Mouse (Mus musculus): Measurements from ENCODE around the gene Hyal1. TPM values are rescaled to one million over a fixed set of nuclear protein-coding genes. Genes with fewer than 3 reads are reported as not detected.

The Hyal1 gene
- total and polyA plus RNA-seq, 3 experiments: 0.40 to 0.59 TPM; not detected in 1

DNA sequence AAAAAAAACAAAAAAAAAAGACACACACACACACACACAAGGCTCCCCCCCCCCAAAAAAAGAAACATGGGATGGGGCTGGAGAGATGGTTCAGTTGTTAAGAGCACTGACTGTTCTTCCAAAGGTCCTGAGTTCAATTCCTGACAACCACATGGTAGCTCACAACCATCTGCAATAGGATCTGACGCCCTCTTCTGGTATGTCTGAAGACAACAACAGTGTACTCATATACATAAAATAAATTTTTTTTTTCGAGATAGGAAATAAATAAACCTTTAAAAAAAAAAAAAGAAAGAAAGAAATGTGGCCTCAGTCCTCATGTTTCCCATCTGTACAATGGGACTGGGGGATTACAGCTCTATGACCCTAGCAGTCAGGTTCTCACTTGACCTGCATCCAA lies 40.7 kb downstream of the Hyal1 start:
- in situ Hi-C loops (cut with MboI; ENCODE audit: low pct_ligation_motif_present, low pct_unique_long_range_greater_than_20kb, low sequenced_read_pairs) (no loop called here), dilution Hi-C loops (cut with MboI; ENCODE audit: extremely low pct_ligation_motif_present, extremely low pct_unique_long_range_greater_than_20kb, low sequenced_read_pairs) (no loop called here)
- H3K27me3 ChIP-seq (replicated peaks): no peaks in the 10 kb centered on the region
- peak in 1 of 2 experiments; percentile 37; a peak in 2 of 4 replicates for TF ChIP-seq CTCF (conservative IDR thresholded peaks at IDR 0.05 in 1 of 2, IDR thresholded peaks at IDR 0.05 in 1 of 2; ENCODE audit: low read depth in 2 of 2, low read length in 2 of 2)
- TF ChIP-seq ZNF384 (IDR thresholded peaks at IDR 0.05; ENCODE audit: low read depth, low read length): peak; percentile 35
- no peak for TF ChIP-seq ETS1 (conservative IDR thresholded peaks at IDR 0.05; ENCODE audit: low read depth, low read length)
- TF ChIP-seq SMC3 (IDR thresholded peaks at IDR 0.05; ENCODE audit: low read depth, low read length): peak; percentile 20
- TF ChIP-seq ZMIZ1 (IDR thresholded peaks at IDR 0.05; ENCODE audit: low read depth, low read length): no peak
- no peak overlapping the region for H3K4me3 ChIP-seq (replicated peaks in 1 of 3; ENCODE audit: low read depth in 2 of 3, low read length in 2 of 3, poor library complexity in 1 of 3)
- H3K9ac ChIP-seq (ENCODE audit: insufficient read depth, low read depth): no peak overlapping the region
- no peak overlapping the region for H3K4me2 ChIP-seq (ENCODE audit: insufficient read depth, low read depth, poor library complexity, severe bottlenecking)
- peaks cover 63 to 81% of the 10 kb centered on the region in 2 experiments for H3K36me3 ChIP-seq (replicated peaks in 1 of 2; ENCODE audit: control insufficient read depth in 1 of 2, insufficient read depth in 1 of 2, low read length in 1 of 2)
- DNase-seq (ENCODE audit: extremely low read depth): no peak
- peaks cover 5% of the 10 kb centered on the region; the same call in 1 of the 2 replicates for H3K79me2 ChIP-seq (replicated peaks; ENCODE audit: control insufficient read depth, extremely low read depth, insufficient read depth, poor library complexity, severe bottlenecking)
- H3K27ac ChIP-seq (ENCODE audit: insufficient read depth, low read depth): no peak overlapping the region
- H3K4me1 ChIP-seq (ENCODE audit: control insufficient read depth in 1 of 2, insufficient read depth in 2 of 2): peaks cover 0 to 5% of the 10 kb centered on the region in 2 experiments; a peak in 2 of 4 replicates
- no peaks in the 10 kb centered on the region for H3K9me3 ChIP-seq (replicated peaks; ENCODE audit: low read length)

DNA sequence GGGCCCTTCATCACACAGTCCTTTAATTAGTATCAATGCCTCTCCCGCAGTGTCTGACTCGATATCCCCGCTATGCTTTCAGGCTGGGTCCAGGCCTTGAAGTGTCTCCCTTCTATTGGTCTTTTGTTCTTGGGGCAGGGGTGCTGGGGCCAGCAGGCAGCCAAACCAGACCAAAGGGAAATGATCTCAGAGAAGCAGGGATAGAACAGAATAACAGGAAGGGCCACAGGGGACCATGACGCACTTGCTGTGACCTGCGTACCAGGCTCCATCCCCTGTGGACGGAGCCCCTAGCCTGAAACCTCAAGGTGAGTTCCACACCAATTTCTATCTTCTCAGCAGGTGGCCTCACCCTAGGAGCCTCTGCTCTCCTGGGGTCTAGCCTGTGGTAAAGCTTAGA lies 41.4 kb downstream of the Hyal1 start:
- no peak for DNase-seq (ENCODE audit: extremely low read depth)
- H3K4me2 ChIP-seq (ENCODE audit: insufficient read depth, low read depth, poor library complexity, severe bottlenecking): no peak overlapping the region
- peaks cover 0 to 2% of the 10 kb centered on the region in 2 experiments; a peak in 2 of 4 replicates for H3K4me1 ChIP-seq (ENCODE audit: control insufficient read depth in 1 of 2, insufficient read depth in 2 of 2)
- peaks cover 63 to 86% of the 10 kb centered on the region in 2 experiments for H3K36me3 ChIP-seq (replicated peaks in 1 of 2; ENCODE audit: control insufficient read depth in 1 of 2, insufficient read depth in 1 of 2, low read length in 1 of 2)
- peaks cover 6% of the 10 kb centered on the region; the same call in 1 of the 2 replicates for H3K79me2 ChIP-seq (replicated peaks; ENCODE audit: control insufficient read depth, extremely low read depth, insufficient read depth, poor library complexity, severe bottlenecking)
- no peaks in the 10 kb centered on the region for H3K9me3 ChIP-seq (replicated peaks; ENCODE audit: low read length)
- H3K27ac ChIP-seq (ENCODE audit: insufficient read depth, low read depth): no peak overlapping the region
- dilution Hi-C loops (cut with MboI; ENCODE audit: extremely low pct_ligation_motif_present, extremely low pct_unique_long_range_greater_than_20kb, low sequenced_read_pairs): no loop called here
- in situ Hi-C loops (cut with MboI; ENCODE audit: low pct_ligation_motif_present, low pct_unique_long_range_greater_than_20kb, low sequenced_read_pairs): no loop called here
- no peak overlapping the region for H3K4me3 ChIP-seq (replicated peaks in 1 of 3; ENCODE audit: low read depth in 2 of 3, low read length in 2 of 3, poor library complexity in 1 of 3)
- H3K27me3 ChIP-seq (replicated peaks): no peaks in the 10 kb centered on the region
- H3K9ac ChIP-seq (ENCODE audit: insufficient read depth, low read depth): no peak overlapping the region
- TF ChIP-seq ZMIZ1 (IDR thresholded peaks at IDR 0.05; ENCODE audit: low read depth, low read length): no peak
- TF ChIP-seq SMC3 (IDR thresholded peaks at IDR 0.05; ENCODE audit: low read depth, low read length): no peak
- TF ChIP-seq CHD1 (IDR thresholded peaks at IDR 0.05; ENCODE audit: low read depth, low read length): no peak
- no peak for TF ChIP-seq NRF1 (IDR thresholded peaks at IDR 0.05; ENCODE audit: low read depth, low read length)
- no peak for TF ChIP-seq TBP (conservative IDR thresholded peaks at IDR 0.05; ENCODE audit: low read depth, low read length)
- no peak for TF ChIP-seq USF1 (IDR thresholded peaks at IDR 0.05; ENCODE audit: low read depth, low read length)
- TF ChIP-seq PAX5 (IDR thresholded peaks at IDR 0.05; ENCODE audit: low read length): no peak
- no peak for TF ChIP-seq POLR2A (IDR thresholded peaks at IDR 0.05; ENCODE audit: low read depth, low read length)
- no peak for TF ChIP-seq GABPA (IDR thresholded peaks at IDR 0.05; ENCODE audit: insufficient replicate concordance, low read depth, low read length)

GRCm38 (mm10) chr9:107618778-107619545 lies 42.2 kb downstream of the Hyal1 start:
- TF ChIP-seq MAX (IDR thresholded peaks at IDR 0.05; ENCODE audit: low read length) (no peak), ZMIZ1 (IDR thresholded peaks at IDR 0.05; ENCODE audit: low read depth, low read length) (no peak), ZKSCAN1 (IDR thresholded peaks at IDR 0.05; ENCODE audit: borderline replicate concordance, low read depth, low read length) (no peak), E2F4 (IDR thresholded peaks at IDR 0.05; ENCODE audit: insufficient replicate concordance, low read depth, low read length) (no peak), POLR2A (IDR thresholded peaks at IDR 0.05; ENCODE audit: low read depth, low read length) (no peak), TCF12 (IDR thresholded peaks at IDR 0.05; ENCODE audit: low read depth, low read length) (no peak), SMC3 (IDR thresholded peaks at IDR 0.05; ENCODE audit: low read depth, low read length) (no peak), JUN (IDR thresholded peaks at IDR 0.05; ENCODE audit: insufficient read depth, low read depth, low read length) (no peak), RAD21 (IDR thresholded peaks at IDR 0.05; ENCODE audit: low read depth, low read length) (no peak), TBP (conservative IDR thresholded peaks at IDR 0.05; ENCODE audit: low read depth, low read length) (no peak), NRF1 (IDR thresholded peaks at IDR 0.05; ENCODE audit: low read depth, low read length) (no peak), MAZ (IDR thresholded peaks at IDR 0.05; ENCODE audit: low read depth, low read length) (no peak)
- Histone ChIP-seq H3K36me3 (replicated peaks in 1 of 2; ENCODE audit: control insufficient read depth in 1 of 2, insufficient read depth in 1 of 2, low read length in 1 of 2) (peaks cover 63 to 90% of the 10 kb centered on the region in 2 experiments), H3K27ac (ENCODE audit: insufficient read depth, low read depth) (no peak overlapping the region), H3K4me2 (ENCODE audit: insufficient read depth, low read depth, poor library complexity, severe bottlenecking) (no peak overlapping the region), H3K4me1 (ENCODE audit: control insufficient read depth in 1 of 2, insufficient read depth in 2 of 2) (peaks cover 0 to 3% of the 10 kb centered on the region in 2 experiments; a peak in 2 of 4 replicates), H3K9me3 (replicated peaks; ENCODE audit: low read length) (no peaks in the 10 kb centered on the region), H3K27me3 (replicated peaks) (no peaks in the 10 kb centered on the region), H3K9ac (ENCODE audit: insufficient read depth, low read depth) (no peak overlapping the region), H3K79me2 (replicated peaks; ENCODE audit: control insufficient read depth, extremely low read depth, insufficient read depth, poor library complexity, severe bottlenecking) (peaks cover 14% of the 10 kb centered on the region), H3K4me3 (replicated peaks in 1 of 3; ENCODE audit: low read depth in 2 of 3, low read length in 2 of 3, poor library complexity in 1 of 3) (no peak overlapping the region)
- no peak for DNase-seq (ENCODE audit: extremely low read depth)
- in situ Hi-C loops (cut with MboI; ENCODE audit: low pct_ligation_motif_present, low pct_unique_long_range_greater_than_20kb, low sequenced_read_pairs) (no loop called here), dilution Hi-C loops (cut with MboI; ENCODE audit: extremely low pct_ligation_motif_present, extremely low pct_unique_long_range_greater_than_20kb, low sequenced_read_pairs) (no loop called here)
